Mouse (Mus musculus) lung, adult 2 months (tissue): Measurements from ENCODE around the gene Glul.

ENCODE experiments used
- CTCF ChIP-seq: fragments of 200-500 bp; IDR thresholded peaks from 2 replicates; pipeline ENCODE4 v1.5.1; 2011; ENCODE audit warnings: mild to moderate bottlenecking, low read length, control low read depth; ENCODE audit not compliant: insufficient read depth
- POLR2A ChIP-seq: fragments of 200-500 bp; IDR thresholded peaks from 2 replicates; pipeline ENCODE4 v1.6.1; 2011; ENCODE audit warnings: low read depth, mild to moderate bottlenecking, control low read depth, low read length, borderline replicate concordance; ENCODE audit errors: extremely low read depth

- TF ChIP-seq CTCF (no peak), POLR2A (no peak)
Measured at GRCm38 (mm10) chr1:153911276-153911795, 11.6 kb downstream of the Glul start.
